Mouse (Mus musculus): ENCODE measurements around the gene Macc1.

DNA sequence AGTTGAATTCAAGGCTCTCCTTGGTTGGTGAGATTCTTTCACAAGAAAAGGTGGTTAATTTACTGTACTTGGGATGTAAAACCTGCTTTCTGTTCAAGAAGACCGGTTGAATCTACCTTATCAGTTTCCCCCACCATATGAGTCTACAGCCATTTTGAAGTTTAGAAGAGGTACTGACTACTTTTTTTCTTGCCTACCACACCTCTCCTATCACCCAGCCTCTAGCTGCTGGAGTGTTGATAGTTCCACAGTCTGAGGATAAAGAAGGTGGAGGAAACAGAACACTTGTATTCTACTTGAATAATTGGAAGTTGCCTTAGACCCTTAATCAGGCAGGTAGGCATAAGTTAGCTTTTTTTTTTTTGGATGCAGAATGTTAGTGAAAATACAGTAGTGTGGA, 88.2 kb downstream of the Macc1 start:
- TF ChIP-seq CTCF (IDR thresholded peaks at IDR 0.05; ENCODE audit: low read depth, low read length), result no peak
- no peak for TF ChIP-seq GATA1 (IDR thresholded peaks at IDR 0.05; ENCODE audit: borderline replicate concordance, low read length)
- TF ChIP-seq TAL1 (conservative IDR thresholded peaks at IDR 0.05; ENCODE audit: low read depth, low read length), result no peak
